Mouse (Mus musculus) erythroblast, embryonic 14.5 days (primary cell): ENCODE data around the gene Rprd1b.

Experiments used
- GATA1 ChIP-seq: IDR thresholded peaks from 2 replicates; pipeline ENCODE4 v1.6.1; 2012; ENCODE audit warnings: low read length, inconsistent platforms, mixed read lengths
- TAL1 ChIP-seq: IDR thresholded peaks from 3 replicates; pipeline ENCODE4 v1.6.1; 2012; ENCODE audit warnings: low read length, inconsistent platforms, mixed read lengths

DNA sequence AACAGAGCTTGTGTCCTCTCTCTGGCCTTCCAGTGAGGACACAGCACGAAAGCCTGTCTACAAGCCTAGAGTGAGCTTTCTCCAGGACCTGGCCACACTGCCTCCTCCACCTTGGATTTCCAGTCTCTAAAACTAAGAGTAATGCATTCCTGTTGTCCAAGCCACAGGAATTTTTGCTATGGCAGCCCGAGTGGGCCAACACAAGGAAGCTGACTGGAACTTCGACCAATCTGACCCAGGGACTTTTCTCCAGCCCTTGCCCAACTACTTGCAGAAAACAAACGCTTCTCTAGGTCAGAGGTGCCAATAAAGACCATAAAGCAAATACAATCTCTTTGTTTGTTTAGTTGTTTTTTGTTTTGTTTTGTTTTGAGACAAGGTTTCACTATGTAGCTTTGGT, 61.8 kb downstream of the Rprd1b start:
- TF ChIP-seq TAL1 (no peak), GATA1 (no peak)
